In genomic region chr2:155806548-155806947, GRCm38 (mm10) we compare ENCODE assay signal across 16 mouse cellular contexts. TPM values are rescaled to one million over a fixed set of nuclear protein-coding genes. Genes with fewer than 3 reads are reported as not detected.
DNase-seq lines count a peak whose midpoint lies in the region; ATAC-seq and TF ChIP-seq lines count a peak whose summit lies in the region.
"Had no signal": no experiment of that assay in that cellular context is flagged by ENCODE, and none has a peak within 500 bp of the region (broad histone marks: within the 10 kb centered on the region; RNA-seq: fewer than 3 reads in every experiment).

No protein-coding gene starts in this region.

- no peaks in the 10 kb centered on the region for H3K4me1 ChIP-seq in heart, postnatal 0 days (ENCODE audit: control insufficient read depth, insufficient read depth)
- H3K4me1 ChIP-seq in midbrain, embryonic 15.5 days, result no peaks in the 10 kb centered on the region
- H3K4me1 ChIP-seq: midbrain, embryonic 12.5 days had no signal

- 0 out of 2 replicates have a peak, but pooled peaks cover 4% of the 10 kb centered on the region for H3K27me3 ChIP-seq in heart, postnatal 0 days (ENCODE audit: control insufficient read depth, insufficient read depth, low read length)
- H3K27me3 ChIP-seq in midbrain, embryonic 15.5 days (replicated peaks), result no peaks in the 10 kb centered on the region
- H3K27me3 ChIP-seq: midbrain, embryonic 12.5 days; neural tube, embryonic 13.5 days had no signal

- 39% methylated on average over 5 of the region's 5 CpGs for WGBS in heart, postnatal 0 days
- 74% methylated on average over 5 of the region's 5 CpGs for WGBS in midbrain, embryonic 15.5 days

- no peak overlapping the region for H3K9ac ChIP-seq in heart, postnatal 0 days (replicated peaks; ENCODE audit: low read depth, low read length)
- no peak overlapping the region for H3K9ac ChIP-seq in midbrain, embryonic 15.5 days
- H3K9ac ChIP-seq: midbrain, embryonic 12.5 days; neural tube, embryonic 13.5 days had no signal

- TF ChIP-seq EP300 in heart, postnatal 0 days (IDR thresholded peaks at IDR 0.05; ENCODE audit: low read depth), result no peak

- TF ChIP-seq CTCF in heart, postnatal 0 days (IDR thresholded peaks at IDR 0.05; ENCODE audit: low read depth), result no peak

- H3K27ac ChIP-seq in heart, postnatal 0 days (ENCODE audit: low read depth), result no peak overlapping the region
- H3K27ac ChIP-seq in midbrain, embryonic 15.5 days, result no peak overlapping the region
- H3K27ac ChIP-seq: embryonic facial prominence, embryonic 10.5 days; midbrain, embryonic 12.5 days; neural tube, embryonic 13.5 days had no signal

- peak; percentile 74 for ATAC-seq in cerebellum, adult (ENCODE audit: insufficient number of reproducible peaks, low FRiP score, low TSS enrichment)
- peak; percentile 43; the same call in 1 of the 2 replicates for ATAC-seq in heart, postnatal 0 days (ENCODE audit: insufficient read depth, low read depth)
- ATAC-seq in midbrain, embryonic 15.5 days (replicated peaks), result no peak
- ATAC-seq: hindbrain, embryonic 16.5 days had no signal

- no peaks in the 10 kb centered on the region for H3K36me3 ChIP-seq in heart, postnatal 0 days (replicated peaks; ENCODE audit: control insufficient read depth, insufficient read depth, low read length)
- peaks cover 5% of the 10 kb centered on the region; the same call in 1 of the 2 replicates for H3K36me3 ChIP-seq in midbrain, embryonic 15.5 days (replicated peaks)
- H3K36me3 ChIP-seq: embryonic facial prominence, embryonic 10.5 days; midbrain, embryonic 12.5 days had no signal

- no peak for DNase-seq in cerebellum, postnatal 4 days (ENCODE audit: low spot score in 2 of 2)
- peak; percentile 77 for DNase-seq in 3134 (ENCODE audit: extremely low read depth, insufficient read length, low spot score)
- peak; percentile 98 for DNase-seq in brain, adult 2 months (ENCODE audit: low read depth, low spot score)
- DNase-seq in heart, postnatal 0 days (ENCODE audit: low spot score), result no peak
- DNase-seq in right cerebral cortex, adult 18-20 months, result no peak
- no peak for DNase-seq in B cell, adult 2 months

- no peak overlapping the region for H3K4me3 ChIP-seq in heart, postnatal 0 days (ENCODE audit: low read depth, low read length)
- no peak overlapping the region for H3K4me3 ChIP-seq in midbrain, embryonic 15.5 days
- H3K4me3 ChIP-seq: embryonic facial prominence, embryonic 10.5 days; midbrain, embryonic 12.5 days; neural tube, embryonic 13.5 days had no signal

- H3K9me3 ChIP-seq in heart, postnatal 0 days (replicated peaks; ENCODE audit: control insufficient read depth, low read length), result no peaks in the 10 kb centered on the region
- H3K9me3 ChIP-seq in midbrain, embryonic 15.5 days, result no peaks in the 10 kb centered on the region
- H3K9me3 ChIP-seq: embryonic facial prominence, embryonic 10.5 days; midbrain, embryonic 12.5 days; neural tube, embryonic 13.5 days had no signal

- H3K4me2 ChIP-seq in heart, postnatal 0 days (ENCODE audit: low read depth, low read length), result no peak overlapping the region
- no peak overlapping the region for H3K4me2 ChIP-seq in midbrain, embryonic 15.5 days
- H3K4me2 ChIP-seq: midbrain, embryonic 12.5 days; neural tube, embryonic 13.5 days had no signal

RNA-seq across cellular contexts. Expression of gene BC029722, which starts 12.7 kb away (rescaled TPM):
- 14.1 and 14.7 TPM in 2 replicates for total RNA-seq in heart, postnatal 0 days (2014; rRNA removed; ENCODE audit: low replicate concordance)
- 20.9 and 21.4 TPM in 2 replicates for polyA plus RNA-seq in heart, postnatal 0 days (2015; fragmentation: Nextera tagmentation; extraction: Ambion mirVana)
- polyA plus RNA-seq in midbrain, embryonic 15.5 days (2015; fragmentation: Nextera tagmentation; extraction: Ambion mirVana), result 39.5 and 40.2 TPM in 2 replicates

RNA-seq across cellular contexts. Expression of gene Eif6, which starts 20.2 kb away (rescaled TPM):
- total RNA-seq in heart, postnatal 0 days (2014; rRNA removed; ENCODE audit: low replicate concordance), result 96.9 and 101 TPM in 2 replicates
- 96.6 and 102 TPM in 2 replicates for polyA plus RNA-seq in heart, postnatal 0 days (2015; fragmentation: Nextera tagmentation; extraction: Ambion mirVana)
- 140 and 156 TPM in 2 replicates for polyA plus RNA-seq in midbrain, embryonic 15.5 days (2015; fragmentation: Nextera tagmentation; extraction: Ambion mirVana)

RNA-seq across cellular contexts. Expression of gene Fam83c, which starts 28.1 kb away (rescaled TPM):
- total RNA-seq in heart, postnatal 0 days (2014; rRNA removed; ENCODE audit: low replicate concordance), result not detected in 2 replicates
- 0.04 TPM in 2 replicates for polyA plus RNA-seq in heart, postnatal 0 days (2015; fragmentation: Nextera tagmentation; extraction: Ambion mirVana)
- 0.54 and 0.60 TPM in 2 replicates for polyA plus RNA-seq in midbrain, embryonic 15.5 days (2015; fragmentation: Nextera tagmentation; extraction: Ambion mirVana)
- total RNA-seq: adrenal gland, postnatal 4 days; left cerebral cortex, postnatal 25 days had no signal
- polyA plus RNA-seq: gonadal fat pad, adult 2 months had no signal

RNA-seq across cellular contexts. Expression of gene Mmp24, which starts 31.4 kb away (rescaled TPM):
- total RNA-seq in heart, postnatal 0 days (2014; rRNA removed; ENCODE audit: low replicate concordance), result 0.04 and 0.38 TPM in 2 replicates
- polyA plus RNA-seq in heart, postnatal 0 days (2015; fragmentation: Nextera tagmentation; extraction: Ambion mirVana), result 0.03 and 0.04 TPM in 2 replicates
- 19.3 and 21.6 TPM in 2 replicates for polyA plus RNA-seq in midbrain, embryonic 15.5 days (2015; fragmentation: Nextera tagmentation; extraction: Ambion mirVana)
- polyA plus RNA-seq: liver, embryonic 16.5 days had no signal

RNA-seq across cellular contexts. Expression of gene Procr, which starts 55.6 kb away (rescaled TPM):
- total RNA-seq in heart, postnatal 0 days (2014; rRNA removed; ENCODE audit: low replicate concordance), result 3.4 and 9.3 TPM in 2 replicates
- 4.0 and 4.7 TPM in 2 replicates for polyA plus RNA-seq in heart, postnatal 0 days (2015; fragmentation: Nextera tagmentation; extraction: Ambion mirVana)
- polyA plus RNA-seq in midbrain, embryonic 15.5 days (2015; fragmentation: Nextera tagmentation; extraction: Ambion mirVana), result 2.3 and 3.2 TPM in 2 replicates

Comparison
In these comparisons a context has a peak if more than half of its experiments do, and no peak if none do; other contexts are left out.
1. DNase-seq: peak in 3134 (single experiment) and brain, adult 2 months (single experiment); none in cerebellum, postnatal 4 days (0 of 2), heart, postnatal 0 days (single experiment), right cerebral cortex, adult 18-20 months (single experiment) and B cell, adult 2 months (0 of 2).